Mouse (Mus musculus) midbrain, embryonic 14.5 days (tissue): Measurements from ENCODE around the gene Olfr777. TPM values are rescaled to one million over a fixed set of nuclear protein-coding genes. Genes with fewer than 3 reads are reported as not detected.
"Not testable (repeated sequence)": the region's sequence is repeated elsewhere in the genome, so short reads cannot be mapped to it uniquely, and the experiment has no call there.

ENCODE experiments used
- ATAC-seq: fragments of 200-750 bp; cut with Nextera tagmentation; 2 replicates; pipeline ENCODE4 v1.8.0; 2017; ENCODE audit warnings: moderate number of reproducible peaks, moderate library complexity; ENCODE audit not compliant: low FRiP score, low TSS enrichment
- DNase-seq: peaks from one replicate; pipeline ENCODE4 v3.0.0-alpha.2; 2015
- H3K27ac ChIP-seq: fragments of 300-500 bp; sonication (generic); replicated peaks from 2 replicates; pipeline ENCODE4 v1.5.1; 2014; ENCODE audit warnings: mild to moderate bottlenecking, low read depth, low read length, moderate library complexity
- H3K27me3 ChIP-seq: fragments of 300-500 bp; sonication (generic); 2 replicates; pipeline ENCODE4 v1.6.1; 2014; ENCODE audit warnings: low read length, control low read depth, mixed read lengths; ENCODE audit not compliant: control insufficient read depth, insufficient read depth
- H3K36me3 ChIP-seq: fragments of 300-500 bp; sonication (generic); 2 replicates; pipeline ENCODE4 v1.6.1; 2014; ENCODE audit warnings: low read length, control low read depth; ENCODE audit not compliant: control insufficient read depth, insufficient read depth
- H3K4me1 ChIP-seq: fragments of 300-500 bp; sonication (generic); 2 replicates; pipeline ENCODE4 v1.6.1; 2014; ENCODE audit warnings: mild to moderate bottlenecking, antibody characterized with exemption, low read length, control low read depth; ENCODE audit not compliant: control insufficient read depth, insufficient read depth
- H3K4me2 ChIP-seq: fragments of 300-500 bp; sonication (generic); 2 replicates; pipeline ENCODE4 v1.6.1; 2014; ENCODE audit warnings: mild to moderate bottlenecking, low read length, moderate library complexity
- H3K4me3 ChIP-seq: fragments of 300-500 bp; sonication (generic); replicated peaks from 2 replicates; pipeline ENCODE4 v1.5.1; 2014; ENCODE audit warnings: low read depth, low read length
- H3K9ac ChIP-seq: fragments of 300-500 bp; sonication (generic); replicated peaks from 2 replicates; pipeline ENCODE4 v1.6.1; 2014; ENCODE audit warnings: mild to moderate bottlenecking, low read length, moderate library complexity
- H3K9me3 ChIP-seq: fragments of 300-500 bp; sonication (generic); 2 replicates; pipeline ENCODE4 v1.6.1; 2016; ENCODE audit warnings: low read length, control low read depth, mixed read lengths; ENCODE audit not compliant: control insufficient read depth
- WGBS: fragments of 180-500 bp; shearing (Covaris S2); extraction: QIAGEN DNeasy Blood & Tissue Kit; methylation state at CpG from one replicate; pipeline ENCODE4 v1.1.7; 2014; 5-methylcytosine and 5-hydroxymethylcytosine counted together
- polyA plus RNA-seq: library from polyadenylated mRNA; unstranded; fragments of >200 nt; fragmentation: Nextera tagmentation; extraction: Ambion mirVana; gene quantifications from 2 replicates; pipeline ENCODE4 v1.2.1, GENCODE M21; 2014

Olfr777 gene
- polyA plus RNA-seq: not detected in 2 replicates

GRCm38 (mm10) chr10:129271081-129271535, at the start of gene Olfr777:
TSS of gene Olfr777 (minus strand) at chr10:129271485.
- 90% methylated on average over 2 of the region's 2 CpGs for WGBS
- H3K36me3 ChIP-seq: no peaks in the 10 kb centered on the region
- no peak for DNase-seq
- no peak for ATAC-seq
- H3K4me1 ChIP-seq: no peaks in the 10 kb centered on the region
- no peak within 1 kb of the TSS for H3K9ac ChIP-seq
- no peak within 1 kb of the TSS for H3K27ac ChIP-seq
- H3K4me3 ChIP-seq: no peak within 1 kb of the TSS
- H3K4me2 ChIP-seq: no peak within 1 kb of the TSS
- H3K9me3 ChIP-seq: no peaks in the 10 kb centered on the region
- H3K27me3 ChIP-seq: no peaks in the 10 kb centered on the region

- WGBS: 88% methylated on average over 3 of the region's 3 CpGs
- H3K4me3 ChIP-seq: no peak within 1 kb of the TSS
These were observed 46.5 kb upstream of the Olfr777 start, which contains the start of gene Olfr780 for GRCm38 (mm10) chr10:129317817-129318216. TSS of gene Olfr780 (plus strand) at chr10:129318117.

GRCm38 (mm10) chr10:129313521-129313920, 42.2 kb upstream of the Olfr777 start:
- not testable (repeated sequence) for H3K9me3 ChIP-seq, ATAC-seq, H3K27me3 ChIP-seq, H3K4me1 ChIP-seq, DNase-seq, H3K4me3 ChIP-seq, H3K27ac ChIP-seq, H3K9ac ChIP-seq, H3K36me3 ChIP-seq, H3K4me2 ChIP-seq
- no CpG with 5 or more reads among the region's 1 CpGs for WGBS

More at GRCm38 (mm10) chr10:129317817-129318216, 46.5 kb upstream of the Olfr777 start, which contains the start of gene Olfr780:
- H3K4me1 ChIP-seq: no peaks in the 10 kb centered on the region
- no peak within 1 kb of the TSS for H3K27ac ChIP-seq
- no peak within 1 kb of the TSS for H3K4me2 ChIP-seq
- no peaks in the 10 kb centered on the region for H3K27me3 ChIP-seq
- H3K9me3 ChIP-seq: no peaks in the 10 kb centered on the region
- DNase-seq: no peak
- H3K9ac ChIP-seq: no peak within 1 kb of the TSS
- no peaks in the 10 kb centered on the region for H3K36me3 ChIP-seq
- ATAC-seq: no peak

- not testable (repeated sequence) for H3K27ac ChIP-seq, H3K4me2 ChIP-seq, ATAC-seq, H3K9me3 ChIP-seq, DNase-seq, H3K36me3 ChIP-seq, H3K4me1 ChIP-seq, H3K4me3 ChIP-seq, H3K27me3 ChIP-seq, H3K9ac ChIP-seq
- 68% methylated on average over 1 of the region's 1 CpGs for WGBS
These were observed 41.7 kb upstream of the Olfr777 start for GRCm38 (mm10) chr10:129312973-129313372.

- DNase-seq: no peak
- no peaks in the 10 kb centered on the region for H3K27me3 ChIP-seq
- no peak within 1 kb of the TSS for H3K27ac ChIP-seq
- no peaks in the 10 kb centered on the region for H3K36me3 ChIP-seq
- H3K9me3 ChIP-seq: no peaks in the 10 kb centered on the region
- H3K9ac ChIP-seq: no peak within 1 kb of the TSS
- no peak within 1 kb of the TSS for H3K4me3 ChIP-seq
- ATAC-seq: no peak
- H3K4me2 ChIP-seq: no peak within 1 kb of the TSS
- H3K4me1 ChIP-seq: no peaks in the 10 kb centered on the region
These were observed 12.5 kb downstream of the Olfr777 start, which contains the start of gene Olfr776 for GRCm38 (mm10) chr10:129258827-129259226. TSS of gene Olfr776 (plus strand) at chr10:129259127.

GRCm38 (mm10) chr10:129248112-129248511, 23.2 kb downstream of the Olfr777 start, which contains the start of gene Olfr775:
TSS of gene Olfr775 (plus strand) at chr10:129248412.
- no peaks in the 10 kb centered on the region for H3K36me3 ChIP-seq
- no peak within 1 kb of the TSS for H3K4me3 ChIP-seq
- ATAC-seq (no peak), DNase-seq (no peak)
- H3K27me3 ChIP-seq: no peaks in the 10 kb centered on the region
- no peak within 1 kb of the TSS for H3K27ac ChIP-seq
- H3K4me1 ChIP-seq: no peaks in the 10 kb centered on the region
- no peaks in the 10 kb centered on the region for H3K9me3 ChIP-seq
- WGBS: 72% methylated on average over 3 of the region's 3 CpGs
- no peak within 1 kb of the TSS for H3K9ac ChIP-seq
- H3K4me2 ChIP-seq: no peak within 1 kb of the TSS

- Histone ChIP-seq H3K9ac (no peak within 1 kb of the TSS), H3K36me3 (no peaks in the 10 kb centered on the region), H3K27me3 (no peaks in the 10 kb centered on the region), H3K4me3 (no peak within 1 kb of the TSS), H3K27ac (no peak within 1 kb of the TSS), H3K4me2 (no peak within 1 kb of the TSS), H3K9me3 (no peaks in the 10 kb centered on the region), H3K4me1 (no peaks in the 10 kb centered on the region)
- ATAC-seq: no peak
- no peak for DNase-seq
- WGBS: 75% methylated on average over 2 of the region's 2 CpGs
These were observed 35.4 kb downstream of the Olfr777 start, which contains the start of gene Olfr774 for GRCm38 (mm10) chr10:129235904-129236303. TSS of gene Olfr774 (plus strand) at chr10:129236204.

GRCm38 (mm10) chr10:129230737-129231136, 40.5 kb downstream of the Olfr777 start:
- DNase-seq (no peak), ATAC-seq (no peak)
- H3K27me3 ChIP-seq: no peaks in the 10 kb centered on the region
- WGBS: 82% methylated on average over 1 of the region's 1 CpGs
- H3K9me3 ChIP-seq: no peaks in the 10 kb centered on the region
- H3K27ac ChIP-seq: no peak overlapping the region
- H3K9ac ChIP-seq: no peak overlapping the region
- no peaks in the 10 kb centered on the region for H3K36me3 ChIP-seq
- H3K4me3 ChIP-seq: no peak overlapping the region
- no peaks in the 10 kb centered on the region for H3K4me1 ChIP-seq
- no peak overlapping the region for H3K4me2 ChIP-seq
